Mouse (Mus musculus) kidney, adult 18-20 months (tissue): ENCODE measurements around the gene Pheta1.
"Not testable (repeated sequence)": the region's sequence is repeated elsewhere in the genome, so short reads cannot be mapped to it uniquely, and the experiment has no call there.

Source experiments
- DNase-seq: peaks from one replicate; pipeline ENCODE4 v3.0.0; 2021

Gene Pheta1

DNA sequence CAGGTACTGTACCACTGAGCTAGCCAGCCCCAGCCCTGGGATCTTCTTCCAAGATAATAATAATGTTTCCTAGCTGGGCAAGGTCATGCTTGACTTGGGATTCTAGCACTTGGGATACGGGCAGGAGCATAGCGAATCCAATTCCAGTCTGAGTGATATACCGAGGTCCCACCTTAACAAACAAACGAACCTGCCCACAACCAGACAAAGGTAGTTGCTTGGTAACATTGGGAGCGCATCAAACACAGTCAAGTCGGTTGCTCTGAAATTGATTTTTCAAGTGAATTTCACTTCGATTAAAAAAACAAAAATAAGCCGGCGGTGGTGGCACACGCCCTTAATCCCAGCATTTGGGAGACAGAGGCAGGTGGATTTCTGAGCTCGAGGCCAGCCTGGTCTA is 2.5 kb upstream of the Pheta1 start:
- no peak for DNase-seq

DNA sequence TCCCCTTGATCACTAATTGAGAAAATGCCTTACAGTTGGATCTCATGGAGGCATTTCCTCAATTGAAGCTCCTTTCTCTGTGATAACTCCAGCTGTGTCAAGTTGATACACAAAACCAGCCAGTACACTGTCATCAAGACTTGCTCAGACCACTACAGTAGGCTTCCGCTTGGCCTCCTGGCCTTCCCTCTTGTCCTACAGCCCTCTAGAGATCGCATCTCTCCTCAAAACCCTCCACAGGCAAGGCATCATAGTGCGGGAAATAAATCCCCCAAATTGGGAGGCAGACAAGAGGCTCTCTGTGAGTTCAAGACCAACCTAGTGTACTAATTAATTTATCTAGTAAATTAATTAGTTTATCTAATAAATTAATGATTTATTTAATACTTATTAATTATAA is 1.5 kb upstream of the Pheta1 start:
- DNase-seq, result not testable (repeated sequence)

DNA sequence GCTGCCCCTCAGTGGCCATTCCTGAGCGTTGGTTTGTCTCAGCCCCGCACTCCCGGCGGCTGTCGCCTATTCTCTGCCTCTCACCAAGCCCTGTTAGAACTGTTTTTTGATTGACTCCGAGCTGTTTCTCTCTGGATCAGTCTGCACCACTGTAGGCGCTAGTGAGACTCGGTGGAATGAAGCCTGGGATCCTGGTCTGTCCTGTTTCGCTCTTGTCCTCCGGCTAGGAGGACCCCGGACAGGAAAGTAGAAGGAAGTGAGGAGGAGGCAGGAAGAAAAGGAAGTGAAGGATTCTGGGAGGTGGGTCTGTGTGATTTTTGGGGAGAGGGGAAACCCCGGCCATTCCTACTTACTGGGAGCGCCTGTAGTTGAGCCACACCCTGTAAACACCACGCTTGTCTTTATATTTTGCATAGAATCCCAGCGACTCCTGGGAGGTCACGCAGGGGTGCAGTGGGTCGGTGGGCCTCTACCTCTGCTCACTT is 707 bp upstream of the Pheta1 start:
- peak; percentile 74 for DNase-seq

DNA sequence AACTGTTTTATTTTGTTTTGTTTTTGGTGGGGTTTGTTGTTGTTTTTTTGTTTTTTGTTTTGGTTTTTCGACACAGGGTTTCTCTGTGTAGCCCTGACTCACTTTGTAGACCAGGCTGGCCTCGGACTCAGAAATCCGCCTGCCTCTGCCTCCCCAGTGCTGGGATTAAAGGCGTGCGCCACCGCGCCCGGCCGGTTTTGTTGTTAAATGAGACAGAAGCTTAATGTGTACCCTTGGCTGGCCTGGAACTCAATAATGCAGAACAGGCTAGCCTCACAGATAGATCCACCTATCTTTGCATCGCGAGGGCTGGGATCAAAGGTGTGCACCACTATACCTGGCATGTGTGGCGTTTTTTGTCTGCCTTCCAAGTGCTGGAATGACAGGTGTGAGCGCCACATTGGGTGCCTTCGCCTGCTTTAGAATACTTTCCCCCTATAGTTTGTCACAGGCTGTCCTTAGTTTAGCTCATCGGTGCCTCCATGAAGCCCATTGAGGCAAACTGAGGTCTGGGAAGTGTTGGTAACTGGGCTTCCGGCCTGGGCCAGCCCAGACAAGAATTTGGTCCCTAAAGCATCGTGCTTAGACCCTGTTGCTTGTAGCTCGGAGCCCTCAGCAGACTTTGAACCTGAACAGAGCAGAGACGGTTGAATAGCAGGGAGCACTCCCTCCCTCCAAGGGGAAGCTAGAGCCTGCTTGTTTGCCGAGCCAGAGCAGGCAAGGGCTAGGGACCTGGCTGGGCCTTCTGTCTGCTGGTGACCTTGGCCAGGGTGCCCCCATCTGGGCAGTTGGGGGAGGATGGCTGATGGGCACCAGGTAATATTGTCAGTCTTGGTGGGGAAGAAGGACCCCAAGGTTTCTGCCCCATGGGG is 930 bp downstream of the Pheta1 start:
- peak; percentile 58 for DNase-seq

DNA sequence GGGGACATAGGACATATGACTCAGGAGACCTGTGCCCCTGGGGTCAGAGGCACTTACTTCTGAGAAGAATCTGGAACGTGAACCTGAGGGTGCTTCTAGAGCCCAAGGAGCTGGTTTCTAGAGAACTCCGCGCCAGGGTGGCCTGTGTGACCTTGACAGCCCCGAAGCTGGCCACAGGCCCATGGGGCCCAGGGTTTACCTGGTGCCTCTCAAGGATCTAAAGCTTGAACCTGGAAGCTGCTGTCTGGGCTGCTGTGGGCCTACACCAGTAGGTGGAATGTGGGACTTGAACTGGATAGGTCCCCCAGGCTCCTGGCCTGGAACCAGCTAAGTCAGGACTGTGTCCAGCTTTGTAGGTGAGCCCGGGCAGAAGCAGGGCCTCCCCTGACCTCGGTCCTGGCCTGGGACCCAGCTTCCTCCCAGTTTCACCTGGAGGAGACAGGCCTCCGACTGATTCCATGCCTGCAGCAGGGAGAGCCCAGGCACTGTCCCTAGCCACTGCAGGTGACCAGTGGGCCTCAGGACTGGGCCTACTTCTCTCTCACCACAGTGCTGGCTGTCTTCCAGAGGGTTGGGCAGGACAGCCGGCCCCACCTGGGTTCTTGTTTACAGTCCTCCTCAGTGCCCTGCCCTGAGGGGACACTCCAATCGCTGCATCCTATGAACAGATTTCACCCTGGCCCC is 4.7 kb downstream of the Pheta1 start:
- peak; percentile 73 for DNase-seq

DNA sequence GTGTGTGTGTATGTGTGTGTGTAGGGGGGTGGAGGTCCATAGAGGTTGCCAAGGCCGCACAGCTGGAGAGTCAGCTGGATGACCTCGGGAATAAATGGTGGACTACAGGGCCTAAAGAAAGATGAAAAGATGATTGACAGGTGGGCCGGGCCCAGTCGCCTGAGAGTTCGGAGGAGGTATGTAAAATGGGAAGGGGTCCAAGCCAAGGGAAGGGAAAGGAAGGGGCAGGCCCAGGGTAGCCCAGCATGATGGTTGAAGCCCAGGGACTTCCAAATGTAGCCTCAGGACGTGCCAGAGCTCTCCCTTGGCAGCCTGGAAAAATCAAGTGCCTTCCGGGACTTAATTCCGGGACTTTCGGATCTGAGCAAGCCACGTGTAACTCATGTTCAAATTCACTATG is 6.0 kb downstream of the Pheta1 start:
- DNase-seq, result no peak

DNA sequence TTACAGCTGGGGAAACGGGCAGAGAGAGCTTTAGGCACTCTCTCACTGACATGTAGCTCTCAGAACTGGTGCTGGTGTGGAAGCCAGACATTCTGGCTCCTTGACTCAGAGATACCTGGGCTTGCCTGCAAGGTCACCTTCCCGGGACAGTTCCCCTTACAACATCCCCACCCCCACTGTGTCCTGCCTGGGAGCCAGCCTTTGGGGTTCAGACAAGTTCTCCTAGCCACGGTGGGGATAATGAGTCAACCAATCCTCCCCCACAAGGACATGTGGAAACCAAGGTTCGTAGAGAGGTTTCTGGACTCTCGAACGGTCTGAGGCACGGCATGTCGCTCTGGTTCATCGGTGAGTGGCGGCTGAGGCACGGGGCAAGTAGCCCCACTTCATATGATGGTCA is 8.0 kb downstream of the Pheta1 start:
- no peak for DNase-seq

DNA sequence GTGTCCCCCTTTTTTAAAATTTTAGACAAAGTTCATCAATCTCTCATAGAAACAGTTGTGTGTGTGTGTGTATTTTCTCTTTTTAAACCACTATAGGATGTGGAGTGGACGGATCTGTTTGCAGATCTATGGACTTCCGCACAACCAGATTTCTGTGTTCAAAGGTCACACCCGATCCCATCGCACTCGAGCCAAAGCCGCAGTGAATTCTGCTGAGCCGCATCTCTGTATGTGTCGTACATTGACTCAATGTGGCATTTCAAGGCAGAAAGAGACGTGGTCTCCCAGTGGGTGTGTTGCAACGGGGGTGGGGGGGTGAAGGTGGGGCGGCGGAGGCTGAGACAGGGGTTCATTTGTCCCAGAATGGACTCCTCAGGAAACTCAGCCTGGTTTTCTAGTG is 9.6 kb downstream of the Pheta1 start:
- DNase-seq, result no peak

DNA sequence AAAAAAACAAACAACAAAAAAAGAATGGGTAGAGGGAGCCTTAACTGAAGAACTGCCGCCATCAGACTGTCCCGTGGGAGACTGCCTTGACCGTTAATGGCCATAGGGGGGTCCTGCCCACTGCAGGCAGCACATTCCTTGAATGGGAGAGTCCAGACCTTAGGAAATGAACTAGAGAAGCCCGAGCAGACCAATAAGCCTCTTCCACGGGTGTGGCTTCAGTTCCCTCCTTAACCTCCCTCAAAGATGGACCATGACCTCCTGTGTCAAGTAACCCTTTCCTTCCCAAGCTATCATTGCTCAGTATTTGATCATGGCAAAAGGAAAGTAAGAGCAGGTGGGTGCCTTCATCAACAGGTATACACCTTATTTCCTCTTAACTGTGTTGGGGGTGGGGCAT is 13.2 kb downstream of the Pheta1 start:
- DNase-seq, result no peak

DNA sequence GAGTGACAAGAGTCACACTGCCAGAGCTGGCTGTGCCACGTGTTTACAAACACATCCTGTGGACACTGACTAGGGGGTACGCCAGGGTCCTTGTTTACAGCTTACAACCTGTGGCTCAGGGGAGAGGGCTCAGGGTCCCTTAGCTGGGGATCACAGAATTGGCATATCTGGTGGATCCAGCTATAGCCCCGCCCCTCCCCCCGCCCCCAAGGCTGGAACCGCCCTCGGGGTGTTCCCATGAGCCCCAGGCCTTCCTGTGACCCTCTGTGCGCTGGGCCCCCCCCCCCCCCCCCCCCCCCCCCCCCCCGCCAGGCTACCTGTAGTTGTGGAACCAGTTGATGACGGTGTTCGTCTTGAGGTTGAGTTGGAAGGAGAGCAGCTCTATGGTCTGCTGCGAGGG is 15.5 kb downstream of the Pheta1 start:
- DNase-seq, result no peak

DNA sequence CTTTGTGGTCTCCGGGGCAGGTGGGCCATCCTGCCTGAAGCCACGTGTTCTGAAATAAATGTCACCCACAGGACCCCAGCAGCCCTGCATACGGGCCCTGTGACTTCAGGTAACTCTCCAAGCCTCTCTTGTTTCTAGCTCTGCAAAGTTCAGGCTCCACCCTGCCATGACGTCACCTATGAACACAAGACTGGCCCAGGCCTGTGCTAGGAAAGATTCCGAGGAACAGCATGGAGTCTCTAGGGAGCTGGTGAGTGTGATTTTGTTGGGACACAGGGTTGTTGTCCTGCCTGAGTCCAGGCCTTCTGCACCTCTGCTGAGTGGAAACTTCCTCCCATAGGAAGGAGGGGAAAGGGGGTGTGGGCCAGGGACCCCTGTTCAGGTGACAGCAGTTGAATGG is 19.2 kb downstream of the Pheta1 start:
- DNase-seq, result no peak

DNA sequence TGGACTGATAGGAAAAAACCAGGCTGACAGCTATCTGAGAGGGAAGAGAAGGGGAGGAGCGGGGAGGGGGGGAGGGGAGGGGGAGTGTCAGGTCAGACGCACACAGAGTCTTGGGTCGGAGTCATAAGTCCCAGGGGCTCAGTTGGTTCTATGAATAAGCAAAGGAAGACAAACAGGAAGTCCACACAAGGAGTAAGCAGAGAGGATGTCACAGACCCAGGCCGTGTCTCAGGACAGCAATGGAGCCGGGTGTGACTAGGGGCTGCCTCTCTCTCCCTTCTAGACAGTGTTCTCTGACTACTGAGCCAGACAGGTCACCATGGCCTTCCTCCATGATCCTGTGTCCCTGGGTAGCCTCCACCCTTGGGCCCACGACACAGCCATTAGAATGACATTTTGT is 22.0 kb downstream of the Pheta1 start:
- no peak for DNase-seq

DNA sequence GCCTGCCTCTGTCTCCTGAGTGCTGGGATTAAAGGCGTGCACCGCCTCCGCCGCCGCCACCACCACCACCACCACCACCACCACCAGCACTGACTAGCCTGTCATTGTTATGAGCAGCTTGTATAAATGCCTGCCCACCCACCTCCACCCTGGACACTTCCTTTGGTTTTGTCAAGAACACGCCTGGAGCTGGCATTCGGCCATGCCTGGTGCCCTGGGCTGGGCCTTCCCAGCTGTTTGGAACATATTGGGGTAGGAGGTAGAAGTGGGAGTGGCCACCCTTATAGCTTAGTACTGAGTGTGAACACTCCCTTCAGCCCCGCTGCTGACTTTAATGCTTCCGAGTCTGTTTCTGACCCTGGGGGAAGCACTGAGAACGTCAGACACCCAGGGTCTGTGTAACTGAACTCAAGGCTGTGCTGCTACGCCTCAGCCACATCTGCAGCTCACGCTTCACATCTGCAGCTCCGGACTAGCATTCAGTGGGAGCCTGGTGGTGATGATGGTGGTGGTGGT is 22.8 kb downstream of the Pheta1 start:
- no peak for DNase-seq

DNA sequence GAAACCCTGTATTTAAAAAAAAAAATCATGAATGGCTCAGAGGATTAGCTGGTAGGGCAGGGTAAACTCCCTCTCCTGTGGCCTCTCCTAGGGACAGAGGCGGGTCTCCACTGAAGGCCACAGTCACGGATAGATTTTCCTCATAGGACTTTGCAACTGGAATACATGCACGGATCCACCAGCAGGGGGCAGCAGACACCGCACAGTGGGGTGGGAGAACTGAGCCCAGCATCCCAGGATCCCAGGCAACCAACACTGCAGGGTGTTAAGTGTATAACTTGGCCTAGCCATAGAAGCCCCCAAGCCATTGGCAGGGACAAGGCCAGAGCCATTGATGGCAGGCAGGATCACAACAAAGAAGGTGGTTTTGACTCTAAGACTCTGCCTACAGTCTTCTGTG is 23.4 kb downstream of the Pheta1 start:
- DNase-seq, result peak; percentile 81

DNA sequence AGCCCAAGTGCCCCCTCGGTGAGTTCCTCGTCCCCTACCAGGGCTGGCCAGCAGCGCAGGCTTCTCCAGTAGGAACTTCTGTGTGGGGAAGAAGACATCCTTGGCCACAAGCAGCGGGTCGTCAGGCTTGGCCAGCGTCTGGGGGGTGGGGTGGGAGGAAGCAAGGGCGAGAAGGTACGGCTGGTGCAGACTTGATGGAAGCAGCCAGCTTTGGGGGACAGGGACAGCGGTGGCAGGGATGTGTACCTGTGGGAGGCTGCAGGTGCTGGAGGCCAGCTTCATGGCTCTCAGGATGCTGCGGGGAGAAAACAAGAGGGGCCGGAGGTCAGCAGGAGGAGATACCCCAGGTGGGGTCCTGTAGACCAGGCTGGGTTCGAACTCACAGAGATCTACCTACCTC is 26.3 kb downstream of the Pheta1 start:
- no peak for DNase-seq

DNA sequence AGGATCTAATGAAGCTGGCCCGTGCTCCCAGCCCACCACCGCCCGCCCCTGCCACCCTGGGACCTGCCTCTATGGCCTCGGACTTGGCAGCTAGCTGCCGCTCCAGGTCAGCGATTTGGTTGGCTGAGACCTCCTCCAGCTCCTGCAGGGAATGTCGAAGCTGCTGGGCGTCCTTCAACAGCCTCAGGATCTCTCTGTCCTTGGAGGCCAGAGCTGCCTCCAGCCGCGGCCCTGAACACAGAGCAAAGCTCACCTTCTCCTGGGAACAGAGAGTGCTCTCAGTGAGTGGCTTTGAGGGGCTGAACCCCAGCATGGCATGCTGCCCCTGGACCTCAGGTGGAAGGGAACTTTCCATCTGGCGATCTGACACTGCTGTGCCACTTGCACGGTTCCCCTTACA is 28.1 kb downstream of the Pheta1 start:
- DNase-seq, result no peak

DNA sequence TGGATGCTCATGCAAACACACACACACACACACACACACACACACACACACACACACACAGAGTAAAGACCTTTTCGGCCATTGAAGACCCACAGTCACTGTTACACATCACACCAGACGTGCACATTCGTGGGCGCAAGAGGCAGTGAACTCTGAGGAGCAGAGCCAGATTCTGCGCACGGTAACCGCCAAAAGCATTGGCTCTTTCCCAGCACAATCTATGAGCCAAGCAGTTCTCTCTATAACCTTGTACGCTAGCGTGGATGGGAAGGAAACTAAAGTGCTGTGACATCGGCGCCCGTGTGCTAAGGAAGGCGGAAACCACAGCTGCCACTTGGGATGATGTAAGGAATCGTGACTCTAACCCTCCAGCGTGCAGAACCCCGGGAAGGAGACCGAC is 29.9 kb downstream of the Pheta1 start:
- DNase-seq, result no peak

DNA sequence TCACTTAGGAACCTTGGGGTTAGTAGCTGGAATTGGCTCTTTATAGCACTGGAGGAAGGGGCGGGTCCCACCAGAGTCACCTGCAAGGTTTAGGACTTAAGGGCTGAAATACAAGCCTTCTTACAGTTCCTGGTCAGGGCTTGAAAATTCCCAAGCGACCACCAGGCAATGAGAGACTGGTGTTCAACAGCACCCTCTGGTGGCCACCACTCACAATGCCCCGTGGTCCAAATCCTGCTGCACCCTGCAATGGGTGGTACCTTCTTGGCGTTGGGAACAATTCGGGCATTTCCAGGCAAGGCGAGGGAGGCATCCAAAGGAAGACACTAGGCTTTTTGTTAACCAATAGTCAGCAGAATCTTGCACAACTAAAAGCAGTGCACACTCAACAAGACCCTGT is 30.4 kb downstream of the Pheta1 start:
- peak; percentile 53 for DNase-seq

DNA sequence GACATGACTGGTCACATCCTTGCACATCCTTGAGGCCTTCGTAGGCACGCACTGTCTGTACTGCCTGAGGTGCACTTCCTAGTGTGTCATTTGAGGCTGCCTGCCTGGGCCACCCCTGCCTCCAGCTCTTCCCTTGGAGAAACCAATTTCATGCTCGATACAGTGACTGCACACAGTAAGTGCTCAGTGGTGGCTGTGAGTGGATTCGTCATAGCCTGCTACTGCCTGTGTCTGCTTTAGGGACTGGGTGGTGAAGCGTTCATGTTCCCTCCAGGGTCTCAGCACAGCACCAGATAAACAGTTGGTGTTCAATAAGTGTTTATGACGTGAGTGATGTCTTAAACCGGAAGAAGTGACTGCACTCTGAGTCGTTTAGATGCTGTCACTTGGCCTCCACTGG is 34.6 kb downstream of the Pheta1 start:
- no peak for DNase-seq

DNA sequence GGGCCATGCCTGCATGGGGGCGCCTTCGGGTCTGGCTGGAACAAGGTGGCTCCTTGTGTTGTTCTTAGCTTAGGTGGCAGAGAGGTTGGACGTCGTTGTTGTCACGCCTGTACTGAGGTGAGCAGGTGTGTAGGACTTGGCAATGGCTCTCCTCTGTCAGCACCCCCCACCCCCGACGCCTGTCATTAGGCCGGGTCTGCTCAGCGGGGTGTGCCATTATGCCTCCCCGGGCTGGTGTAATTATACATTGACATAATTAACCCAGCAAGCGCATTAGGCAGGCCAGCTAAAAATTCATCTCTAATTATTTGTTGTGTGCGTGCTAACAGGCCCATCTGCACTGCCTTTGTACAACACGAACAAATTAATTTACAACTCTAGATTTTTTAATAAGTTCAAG is 40.6 kb downstream of the Pheta1 start:
- DNase-seq, result no peak

DNA sequence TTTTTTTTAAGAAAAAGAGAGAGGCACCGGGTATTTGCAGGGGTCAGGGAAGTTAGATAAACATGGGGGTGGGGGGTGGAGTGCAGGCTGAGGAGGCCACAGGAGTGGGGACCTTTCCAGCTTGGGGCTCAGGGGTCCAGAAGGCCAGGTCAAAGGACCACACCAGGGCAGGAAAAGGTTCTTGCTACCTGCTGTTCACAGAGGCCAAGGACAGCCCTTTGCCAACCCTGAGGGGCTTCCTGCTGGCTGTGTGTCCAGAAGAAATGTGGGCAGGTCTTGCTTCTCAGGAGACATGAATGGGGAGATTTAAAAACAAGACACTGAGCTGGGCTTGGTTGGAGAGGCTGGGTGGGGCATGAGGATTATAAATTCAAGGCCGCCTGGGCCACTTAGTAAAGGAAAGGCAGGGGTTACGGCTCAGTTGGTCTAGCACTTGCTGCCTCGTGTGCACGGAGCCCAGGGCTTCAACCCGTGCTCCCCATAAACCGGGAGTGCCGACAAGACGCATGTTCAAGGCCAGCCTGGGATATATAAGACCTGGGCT is 41.1 kb downstream of the Pheta1 start:
- DNase-seq, result no peak

DNA sequence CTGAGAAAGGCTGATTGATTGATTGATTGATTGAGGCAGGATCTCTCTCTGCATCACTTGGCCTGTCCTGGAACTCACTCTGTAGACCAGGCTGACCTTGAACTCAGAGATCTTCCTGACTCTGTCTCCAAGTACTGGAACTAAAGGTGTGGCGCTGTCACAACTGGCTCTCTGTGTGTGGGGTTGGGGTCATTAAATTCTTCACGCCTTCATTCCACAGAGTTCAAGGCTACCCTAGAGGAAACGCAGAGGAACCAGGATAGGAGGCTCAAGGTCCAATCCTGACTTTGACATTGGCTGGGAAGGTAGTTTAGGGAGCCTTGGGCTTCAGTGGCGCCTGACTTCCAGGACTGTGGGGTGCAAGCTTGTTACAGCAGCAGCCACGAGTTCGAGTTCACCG is 42.1 kb downstream of the Pheta1 start:
- no peak for DNase-seq

DNA sequence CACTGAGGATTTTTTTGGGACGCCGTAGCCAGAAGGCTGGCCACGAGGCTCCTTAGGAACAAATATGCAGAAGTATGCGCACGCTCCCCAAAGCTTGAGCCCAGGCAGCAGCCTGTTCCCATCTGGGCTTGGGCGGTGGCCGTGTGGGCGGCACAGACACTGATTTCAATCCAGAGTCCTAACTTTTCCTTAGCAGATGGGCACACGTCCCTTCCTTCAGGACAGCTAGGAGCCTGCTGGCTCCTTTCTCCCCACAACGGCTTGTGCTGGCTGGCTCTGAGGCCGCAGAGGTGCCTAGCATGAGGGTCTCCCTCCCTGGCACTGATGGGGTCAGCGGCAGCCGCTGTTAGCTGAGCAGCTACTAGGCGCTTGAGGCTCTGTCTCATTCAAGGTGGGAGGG is 43.5 kb downstream of the Pheta1 start:
- no peak for DNase-seq

DNA sequence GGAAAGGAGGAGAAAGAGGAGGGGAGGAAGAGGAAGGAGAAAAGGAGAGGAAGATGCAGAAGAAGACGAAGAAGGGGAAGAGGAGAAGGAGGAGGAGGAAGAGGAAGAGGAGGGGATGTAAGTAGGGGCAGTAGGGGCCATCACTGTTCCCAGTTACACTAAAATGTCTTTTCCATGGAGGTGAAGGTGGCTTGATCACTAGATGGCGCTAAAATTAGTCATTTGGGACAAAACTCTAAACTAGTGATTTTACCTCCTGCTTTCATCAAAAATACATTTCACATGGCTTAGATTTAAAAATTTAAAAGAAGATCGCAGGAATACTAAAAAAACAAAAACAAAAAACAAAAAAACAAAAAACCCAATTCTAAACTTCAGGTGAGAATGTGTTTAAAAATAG is 44.8 kb downstream of the Pheta1 start:
- DNase-seq, result no peak
